Comparison of ENCODE assay signal across 8 mouse cellular contexts in the genomic region with DNA sequence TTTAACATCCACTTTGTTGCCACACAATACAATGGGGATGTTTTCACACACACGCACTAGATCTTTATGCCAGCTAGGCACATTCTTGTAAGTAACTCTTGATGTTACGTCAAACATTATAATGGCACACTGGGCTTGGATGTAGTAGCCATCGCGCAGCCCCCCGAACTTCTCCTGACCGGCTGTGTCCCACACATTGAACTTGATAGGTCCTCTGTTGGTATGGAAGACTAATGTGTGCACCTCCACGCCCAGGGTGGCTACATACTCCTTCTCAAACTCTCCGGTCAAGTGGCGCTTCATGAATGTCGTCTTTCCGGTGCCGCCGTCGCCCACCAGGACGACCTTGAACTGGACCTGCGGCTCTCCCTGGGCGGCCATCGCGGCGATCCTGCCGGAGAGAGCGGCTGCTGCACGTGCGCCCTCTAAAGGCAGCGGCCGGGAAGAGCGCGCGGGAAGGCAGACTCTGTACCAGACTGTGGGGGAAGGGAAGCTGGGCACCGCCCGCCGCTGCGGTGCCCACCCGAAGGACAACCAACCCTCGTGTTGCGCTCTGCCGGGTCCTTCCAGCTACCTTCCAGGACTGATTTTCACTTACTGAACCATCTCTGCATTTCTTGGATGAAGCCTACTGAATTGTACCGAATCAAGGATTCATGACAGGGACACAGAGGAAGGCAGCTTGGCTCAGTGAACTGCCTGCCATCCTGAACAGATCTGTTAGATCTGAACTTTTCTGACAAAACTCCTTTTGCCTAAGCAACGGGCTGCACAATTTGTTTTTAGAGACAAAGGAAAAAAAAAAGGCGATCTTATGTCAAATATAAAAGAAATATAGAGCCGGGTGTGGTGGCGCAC. TPM values are rescaled to one million over a fixed set of nuclear protein-coding genes. Genes with fewer than 3 reads are reported as not detected.
A peak's percentile ranks its signal among the peaks of the same experiment; 100 is the strongest.
DNase-seq lines count a peak whose midpoint lies in the region; ATAC-seq and TF ChIP-seq lines count a peak whose summit lies in the region.

A gene (minus strand): TSS at position 402 of the 858 bp plus-strand sequence.

- peak; percentile 62; the same call in 1 of the 2 replicates for TF ChIP-seq POLR2A in CH12.LX (IDR thresholded peaks at IDR 0.05; ENCODE audit: low read depth, low read length)

- no peak within 1 kb of the TSS for H3K27ac ChIP-seq in CH12.LX (ENCODE audit: insufficient read depth, low read depth)
- H3K27ac ChIP-seq in forebrain, embryonic 14.5 days (ENCODE audit: low read depth, low read length), result no peak within 1 kb of the TSS
- no peak within 1 kb of the TSS for H3K27ac ChIP-seq in liver, embryonic 15.5 days (replicated peaks)
- H3K27ac ChIP-seq in neural tube, embryonic 11.5 days (ENCODE audit: low read depth, low read length), result no peak within 1 kb of the TSS
- no peak within 1 kb of the TSS for H3K27ac ChIP-seq in stomach, embryonic 15.5 days

- in situ Hi-C loops in CH12.LX (cut with MboI; ENCODE audit: low pct_ligation_motif_present, low pct_unique_long_range_greater_than_20kb, low sequenced_read_pairs), result loop anchor here (5.0 kb wide), 1 partner anchor 63 kb away; a partner anchor contains a TSS

- H3K27me3 ChIP-seq in CH12.LX (replicated peaks), result no peaks in the 10 kb centered on the region
- no peaks in the 10 kb centered on the region for H3K27me3 ChIP-seq in forebrain, embryonic 14.5 days (replicated peaks; ENCODE audit: control insufficient read depth, insufficient read depth, low read length)
- no peaks in the 10 kb centered on the region; the same call in none of the 2 replicates for H3K27me3 ChIP-seq in liver, embryonic 15.5 days
- no peaks in the 10 kb centered on the region for H3K27me3 ChIP-seq in neural tube, embryonic 11.5 days (ENCODE audit: control insufficient read depth, insufficient read depth, low read length)
- H3K27me3 ChIP-seq in stomach, embryonic 15.5 days (replicated peaks), result no peaks in the 10 kb centered on the region

- peak; percentile 71 for DNase-seq in CH12.LX (ENCODE audit: extremely low read depth)
- DNase-seq in cerebellum, adult 11 months, result peak; percentile 45
- DNase-seq in forebrain, embryonic 14.5 days (ENCODE audit: low spot score), result peak; percentile 67
- peak; percentile 88 to 90 for DNase-seq in heart, postnatal 10 days
- DNase-seq in large intestine, adult 2 months (ENCODE audit: low read depth, low spot score), result peak; percentile 19
- DNase-seq in neural tube, embryonic 11.5 days (ENCODE audit: low spot score), result peak; percentile 80

- dilution Hi-C loops in CH12.LX (cut with MboI; ENCODE audit: extremely low pct_ligation_motif_present, extremely low pct_unique_long_range_greater_than_20kb, low sequenced_read_pairs), result no loop called here

- peak; percentile 73 for TF ChIP-seq RAD21 in CH12.LX (IDR thresholded peaks at IDR 0.05; ENCODE audit: low read depth, low read length)

- TF ChIP-seq CTCF in CH12.LX (conservative IDR thresholded peaks at IDR 0.05 in 1 of 2, IDR thresholded peaks at IDR 0.05 in 1 of 2; ENCODE audit: low read depth in 2 of 2, low read length in 2 of 2), result peak in 1 of 2 experiments; percentile 86; a peak in 2 of 4 replicates

- WGBS in forebrain, embryonic 14.5 days, result 19% methylated on average over 42 of the region's 42 CpGs
- 17% methylated on average over 42 of the region's 42 CpGs for WGBS in large intestine, adult 2 months
- WGBS in liver, embryonic 15.5 days (ENCODE audit: insufficient replicate concordance), result 14% methylated on average over 42 of the region's 42 CpGs
- 18% methylated on average over 42 of the region's 42 CpGs for WGBS in neural tube, embryonic 11.5 days
- WGBS in stomach, embryonic 15.5 days, result 19% methylated on average over 42 of the region's 42 CpGs

- intact Hi-C loops in heart, postnatal 10 days (cut with DNase I), result loop anchor here (2.0 to 5.0 kb wide), 3 partner anchors 45 to 183 kb away; a partner anchor contains a TSS

- peaks cover 3 to 4% of the 10 kb centered on the region in 2 experiments; a peak in 3 of 4 replicates for H3K4me1 ChIP-seq in CH12.LX (ENCODE audit: control insufficient read depth in 1 of 2, insufficient read depth in 2 of 2)
- H3K4me1 ChIP-seq in forebrain, embryonic 14.5 days (ENCODE audit: control insufficient read depth, insufficient read depth, low read length), result no peaks in the 10 kb centered on the region
- H3K4me1 ChIP-seq in liver, embryonic 15.5 days (replicated peaks), result peaks cover 7% of the 10 kb centered on the region; the same call in 1 of the 2 replicates
- no peaks in the 10 kb centered on the region for H3K4me1 ChIP-seq in neural tube, embryonic 11.5 days (ENCODE audit: control insufficient read depth, insufficient read depth, low read length)
- H3K4me1 ChIP-seq in stomach, embryonic 15.5 days, result no peaks in the 10 kb centered on the region

- no peak for TF ChIP-seq EP300 in CH12.LX (IDR thresholded peaks at IDR 0.05; ENCODE audit: low read length)

- no peaks in the 10 kb centered on the region for H3K36me3 ChIP-seq in CH12.LX (replicated peaks in 1 of 2; ENCODE audit: control insufficient read depth in 1 of 2, insufficient read depth in 1 of 2, low read length in 1 of 2)
- H3K36me3 ChIP-seq in forebrain, embryonic 14.5 days (ENCODE audit: control insufficient read depth, insufficient read depth, low read length), result no peaks in the 10 kb centered on the region
- H3K36me3 ChIP-seq in liver, embryonic 15.5 days (replicated peaks), result no peaks in the 10 kb centered on the region
- no peaks in the 10 kb centered on the region for H3K36me3 ChIP-seq in neural tube, embryonic 11.5 days (ENCODE audit: control insufficient read depth, insufficient read depth, low read length)
- H3K36me3 ChIP-seq in stomach, embryonic 15.5 days, result no peaks in the 10 kb centered on the region

- H3K9ac ChIP-seq in CH12.LX (ENCODE audit: insufficient read depth, low read depth), result peak within 1 kb of the TSS; percentile 72
- H3K9ac ChIP-seq in forebrain, embryonic 14.5 days (ENCODE audit: low read length), result peak within 1 kb of the TSS; percentile 47
- H3K9ac ChIP-seq in liver, embryonic 15.5 days, result 0 out of 2 replicates have a peak within 1 kb of the TSS, but pooled peaks have one; percentile 7
- peak within 1 kb of the TSS; percentile 42 for H3K9ac ChIP-seq in neural tube, embryonic 11.5 days (ENCODE audit: low read length)
- H3K9ac ChIP-seq in stomach, embryonic 15.5 days, result no peak within 1 kb of the TSS

- peak within 1 kb of the TSS; percentile 59 to 83 (median 79) for H3K4me3 ChIP-seq in CH12.LX (replicated peaks in 1 of 3; ENCODE audit: low read depth in 2 of 3, low read length in 2 of 3, poor library complexity in 1 of 3)
- peak within 1 kb of the TSS; percentile 28 for H3K4me3 ChIP-seq in forebrain, embryonic 14.5 days (ENCODE audit: low read depth, low read length)
- H3K4me3 ChIP-seq in liver, embryonic 15.5 days (replicated peaks), result peak within 1 kb of the TSS; percentile 35
- no peak within 1 kb of the TSS; the same call in 1 of the 2 replicates for H3K4me3 ChIP-seq in neural tube, embryonic 11.5 days (ENCODE audit: low read depth, low read length)
- H3K4me3 ChIP-seq in stomach, embryonic 15.5 days (replicated peaks), result peak within 1 kb of the TSS; percentile 34

- no peaks in the 10 kb centered on the region for H3K9me3 ChIP-seq in CH12.LX (replicated peaks; ENCODE audit: low read length)
- H3K9me3 ChIP-seq in forebrain, embryonic 14.5 days (replicated peaks; ENCODE audit: control insufficient read depth, low read length), result no peaks in the 10 kb centered on the region
- H3K9me3 ChIP-seq in liver, embryonic 15.5 days (replicated peaks), result no peaks in the 10 kb centered on the region
- H3K9me3 ChIP-seq in neural tube, embryonic 11.5 days (ENCODE audit: control insufficient read depth, low read length), result no peaks in the 10 kb centered on the region
- no peaks in the 10 kb centered on the region for H3K9me3 ChIP-seq in stomach, embryonic 15.5 days

- H3K4me2 ChIP-seq in CH12.LX (ENCODE audit: insufficient read depth, low read depth, poor library complexity, severe bottlenecking), result peak within 1 kb of the TSS; percentile 60
- H3K4me2 ChIP-seq in forebrain, embryonic 14.5 days (ENCODE audit: low read length), result peak within 1 kb of the TSS; percentile 50
- H3K4me2 ChIP-seq in liver, embryonic 15.5 days, result peak within 1 kb of the TSS; percentile 69
- H3K4me2 ChIP-seq in neural tube, embryonic 11.5 days (ENCODE audit: low read depth), result peak within 1 kb of the TSS; percentile 45
- H3K4me2 ChIP-seq in stomach, embryonic 15.5 days, result peak within 1 kb of the TSS; percentile 61

- no peaks in the 10 kb centered on the region for H3K79me2 ChIP-seq in CH12.LX (replicated peaks; ENCODE audit: control insufficient read depth, extremely low read depth, insufficient read depth, poor library complexity, severe bottlenecking)

- ATAC-seq in forebrain, embryonic 14.5 days, result peak; percentile 83
- ATAC-seq in liver, embryonic 15.5 days (ENCODE audit: insufficient read depth), result no peak; the same call in 1 of the 2 replicates
- ATAC-seq in neural tube, embryonic 11.5 days (ENCODE audit: insufficient read depth, low FRiP score, low TSS enrichment), result peak; percentile 68; the same call in 1 of the 2 replicates
- peak; percentile 76 for ATAC-seq in stomach, embryonic 15.5 days (ENCODE audit: insufficient read depth, low FRiP score, low read depth)

TF ChIP-seq in CH12.LX, 34 proteins besides CTCF, POLR2A, EP300 and RAD21 (continues in another document):
- peak; percentile 60; the same call in 1 of the 2 replicates for TF ChIP-seq NELFE (IDR thresholded peaks at IDR 0.05; ENCODE audit: low read depth, low read length)
- TF ChIP-seq NRF1 (IDR thresholded peaks at IDR 0.05; ENCODE audit: low read depth, low read length), result peak; percentile 59
- TF ChIP-seq KAT2A (IDR thresholded peaks at IDR 0.05; ENCODE audit: insufficient replicate concordance, low read length), result no peak
- no peak for TF ChIP-seq JUN (IDR thresholded peaks at IDR 0.05; ENCODE audit: insufficient read depth, low read depth, low read length)
- peak; percentile 51; the same call in 1 of the 2 replicates for TF ChIP-seq MEF2A (IDR thresholded peaks at IDR 0.05; ENCODE audit: borderline replicate concordance, low read depth, low read length)
- TF ChIP-seq UBTF (IDR thresholded peaks at IDR 0.05; ENCODE audit: low read depth, low read length), result no peak
- peak; percentile 68 for TF ChIP-seq HCFC1 (IDR thresholded peaks at IDR 0.05; ENCODE audit: low read depth, low read length)
- peak; percentile 71 for TF ChIP-seq SMC3 (IDR thresholded peaks at IDR 0.05; ENCODE audit: low read depth, low read length)

RNA-seq across cellular contexts. Expression of the gene that starts here (rescaled TPM):
- total RNA-seq in CH12.LX (2012; rRNA removed) (2.9 and 3.9 TPM in 2 replicates), CH12.LX (2014; rRNA removed) (3.8 and 4.2 TPM in 2 replicates)
- 2.6 and 2.9 TPM in 2 replicates for polyA plus RNA-seq in CH12.LX (2012; ENCODE audit: insufficient read length, low read depth)
- polyA plus RNA-seq in forebrain, embryonic 14.5 days (2014; fragmentation: Nextera tagmentation; extraction: Ambion mirVana), result 0.29 and 0.38 TPM in 2 replicates
- total RNA-seq in heart, postnatal 10 days (2021), result 1 to 10 TPM; 4.1 to 4.9 TPM
- polyA plus RNA-seq in large intestine, adult 2 months (2012; rRNA removed), result 0.42 and 0.48 TPM in 2 replicates
- 0.18 and 0.21 TPM in 2 replicates for polyA plus RNA-seq in liver, embryonic 15.5 days (2015; fragmentation: Nextera tagmentation; extraction: Ambion mirVana)
- not detected in 2 replicates for polyA plus RNA-seq in neural tube, embryonic 11.5 days (2014; fragmentation: Nextera tagmentation; extraction: Ambion mirVana)
- polyA plus RNA-seq in stomach, embryonic 15.5 days (2015; fragmentation: Nextera tagmentation; extraction: Ambion mirVana), result 0.30 and 0.55 TPM in 2 replicates

Comparison
In these comparisons a context has a peak if more than half of its experiments do, and no peak if none do; other contexts are left out.
1. Peak in DNase-seq, ATAC-seq, H3K4me3 ChIP-seq, H3K9ac ChIP-seq and H3K4me2 ChIP-seq in forebrain, embryonic 14.5 days; RNA of the gene not detected or under 1 TPM.
2. Peak in DNase-seq in large intestine, adult 2 months; RNA of the gene not detected or under 1 TPM.
3. Peak in DNase-seq, ATAC-seq, H3K9ac ChIP-seq and H3K4me2 ChIP-seq in neural tube, embryonic 11.5 days; RNA of the gene not detected or under 1 TPM.
4. Peak in ATAC-seq, H3K4me3 ChIP-seq and H3K4me2 ChIP-seq in stomach, embryonic 15.5 days; RNA of the gene not detected or under 1 TPM.
5. DNase-seq: peak in every context shown above with its lines; median percentile 89 in heart, postnatal 10 days; 80 in neural tube, embryonic 11.5 days; 71 in CH12.LX; 67 in forebrain, embryonic 14.5 days; 45 in cerebellum, adult 11 months; 19 in large intestine, adult 2 months.